Mouse (Mus musculus) megakaryocyte, embryonic 14.5 days (primary cell): ENCODE measurements around the gene Ear10.
"Not testable (repeated sequence)": the region's sequence is repeated elsewhere in the genome, so short reads cannot be mapped to it uniquely, and the experiment has no call there.

ENCODE experiments used
- FLI1 ChIP-seq: IDR thresholded peaks from 2 replicates; pipeline ENCODE4 v1.6.1; 2012; ENCODE audit warnings: low read length, inconsistent platforms, mixed read lengths
- GATA1 ChIP-seq: IDR thresholded peaks from 3 replicates; pipeline ENCODE4 v1.6.1; 2012; ENCODE audit warnings: mixed read lengths, low read length, inconsistent platforms, borderline replicate concordance

DNA sequence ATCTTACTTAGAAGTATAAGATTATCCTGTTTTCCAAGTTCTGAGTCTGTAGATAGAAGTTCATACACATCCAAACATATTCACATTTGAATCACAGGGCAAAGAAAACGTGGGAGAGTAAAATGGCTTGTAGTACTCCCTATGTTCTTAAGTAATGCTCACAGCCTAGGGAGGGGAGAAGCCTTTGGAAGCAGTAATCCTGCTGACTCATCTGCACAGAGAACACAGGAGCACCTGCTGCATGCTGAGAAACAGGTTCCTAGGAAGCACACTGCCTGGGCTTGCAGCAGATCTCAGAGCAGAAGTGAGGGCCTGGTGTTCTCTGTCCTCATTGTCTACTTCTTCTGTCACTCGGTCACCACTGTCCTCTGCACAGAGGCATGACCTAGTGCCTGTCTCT lies 28.0 kb downstream of the Ear10 start:
- TF ChIP-seq GATA1, FLI1: not testable (repeated sequence)
